Comparison of ENCODE assay signal across 9 mouse cellular contexts in the genomic region with DNA sequence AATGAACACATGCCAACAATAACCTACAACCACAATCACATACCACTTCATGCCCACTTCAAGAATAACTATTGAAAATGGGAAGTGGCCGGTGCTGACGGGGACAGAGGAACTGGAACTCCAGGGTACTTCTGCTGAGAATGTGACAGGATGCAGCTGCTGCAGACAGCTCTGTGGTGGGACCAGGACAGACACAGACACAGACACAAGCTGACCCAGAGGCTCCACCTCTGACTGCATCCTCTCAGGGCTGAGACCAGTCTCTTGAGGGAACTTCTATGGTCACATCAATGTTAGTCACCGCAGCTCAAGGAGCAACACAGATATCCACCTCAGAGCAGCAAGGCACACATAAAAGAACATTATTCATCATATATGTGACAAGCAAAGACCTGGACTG. TPM values are rescaled to one million over a fixed set of nuclear protein-coding genes. Genes with fewer than 3 reads are reported as not detected.
A peak's percentile ranks its signal among the peaks of the same experiment; 100 is the strongest.
DNase-seq lines count a peak whose midpoint lies in the region; ATAC-seq lines count a peak whose summit lies in the region.
"Had no signal": no experiment of that assay in that cellular context is flagged by ENCODE, and none has a peak within 500 bp of the region (broad histone marks: within the 10 kb centered on the region; RNA-seq: fewer than 3 reads in every experiment).

No protein-coding gene starts in this region.

- peak; percentile 41; the same call in 1 of the 2 replicates for ATAC-seq in liver, embryonic 16.5 days (ENCODE audit: low read depth)
- no peak for ATAC-seq in hindbrain, embryonic 13.5 days (ENCODE audit: low FRiP score)

- WGBS in liver, embryonic 16.5 days (ENCODE audit: insufficient replicate concordance): 13% methylated on average over 3 of the region's 3 CpGs
- 89% methylated on average over 3 of the region's 3 CpGs for WGBS in hindbrain, embryonic 13.5 days

- no peaks in the 10 kb centered on the region for H3K4me1 ChIP-seq in liver, embryonic 16.5 days (ENCODE audit: control insufficient read depth, low read depth, low read length)
- H3K4me1 ChIP-seq in hindbrain, embryonic 13.5 days (replicated peaks): no peaks in the 10 kb centered on the region
- H3K4me1 ChIP-seq: heart, embryonic 15.5 days; limb, embryonic 12.5 days had no signal

- H3K9ac ChIP-seq in liver, embryonic 16.5 days (ENCODE audit: low read depth, low read length): no peak overlapping the region
- no peak overlapping the region for H3K9ac ChIP-seq in hindbrain, embryonic 13.5 days
- H3K9ac ChIP-seq: heart, embryonic 15.5 days; limb, embryonic 12.5 days had no signal

- peak; percentile 24 to 54 for DNase-seq in left cerebral cortex, postnatal 14 days (ENCODE audit: low spot score in 2 of 2)
- DNase-seq in left cerebral cortex, adult 18-20 months (ENCODE audit: low spot score in 2 of 2): no peak
- peak; percentile 41 for DNase-seq in heart, adult 8-10 months (ENCODE audit: low spot score)
- DNase-seq in spleen, postnatal 14 days (ENCODE audit: low spot score in 2 of 2): peak; percentile 13 to 20
- no peak for DNase-seq in right cerebral cortex, postnatal 4 days

- H3K4me2 ChIP-seq in liver, embryonic 16.5 days (ENCODE audit: low read depth, low read length): no peak overlapping the region
- no peak overlapping the region for H3K4me2 ChIP-seq in hindbrain, embryonic 13.5 days
- H3K4me2 ChIP-seq: heart, embryonic 15.5 days; limb, embryonic 12.5 days had no signal

- no peak overlapping the region for H3K27ac ChIP-seq in liver, embryonic 16.5 days (ENCODE audit: low read length)
- no peak overlapping the region for H3K27ac ChIP-seq in hindbrain, embryonic 13.5 days
- H3K27ac ChIP-seq: heart, embryonic 15.5 days; limb, embryonic 12.5 days had no signal

- H3K9me3 ChIP-seq in liver, embryonic 16.5 days (replicated peaks; ENCODE audit: control insufficient read depth, low read length): no peaks in the 10 kb centered on the region
- no peaks in the 10 kb centered on the region for H3K9me3 ChIP-seq in hindbrain, embryonic 13.5 days
- H3K9me3 ChIP-seq: heart, embryonic 15.5 days; limb, embryonic 12.5 days had no signal

- H3K4me3 ChIP-seq in liver, embryonic 16.5 days (ENCODE audit: low read depth, low read length): no peak overlapping the region
- H3K4me3 ChIP-seq in hindbrain, embryonic 13.5 days: no peak overlapping the region
- H3K4me3 ChIP-seq: heart, embryonic 15.5 days; limb, embryonic 12.5 days had no signal

- intact Hi-C loops in left cerebral cortex, postnatal 14 days (cut with DNase I): no loop called here

- no peaks in the 10 kb centered on the region for H3K36me3 ChIP-seq in liver, embryonic 16.5 days (ENCODE audit: control insufficient read depth, insufficient read depth)
- H3K36me3 ChIP-seq in hindbrain, embryonic 13.5 days: no peaks in the 10 kb centered on the region
- H3K36me3 ChIP-seq: heart, embryonic 15.5 days; limb, embryonic 12.5 days had no signal

- no peaks in the 10 kb centered on the region for H3K27me3 ChIP-seq in liver, embryonic 16.5 days (ENCODE audit: control insufficient read depth, insufficient read depth, low read depth, low read length)
- no peaks in the 10 kb centered on the region for H3K27me3 ChIP-seq in hindbrain, embryonic 13.5 days
- H3K27me3 ChIP-seq: heart, embryonic 15.5 days; limb, embryonic 12.5 days had no signal

RNA-seq across cellular contexts. Expression of a gene that starts 9.4 kb away (rescaled TPM):
- 10 to 100 TPM; 30.3 to 33.2 TPM for total RNA-seq in left cerebral cortex, postnatal 14 days (2021)
- 10 to 100 TPM; 32.1 to 37.9 TPM for total RNA-seq in left cerebral cortex, adult 18-20 months (2021)
- 10 to 100 TPM in 2 of 4 experiments, 1 to 10 TPM in 2; 8.5 to 12.8 (median 10.5) TPM for total RNA-seq in heart, adult 8-10 months (2022)
- 5.8 and 6.8 TPM in 2 replicates for polyA plus RNA-seq in liver, embryonic 16.5 days (2015; fragmentation: Nextera tagmentation; extraction: Ambion mirVana)
- 37.1 and 42.0 TPM in 2 replicates for polyA plus RNA-seq in hindbrain, embryonic 13.5 days (2015; fragmentation: Nextera tagmentation; extraction: Ambion mirVana)

RNA-seq across cellular contexts. Expression of a gene that starts 16.6 kb away (rescaled TPM):
- total RNA-seq in left cerebral cortex, postnatal 14 days (2021): 10 to 100 TPM; 11.2 to 13.9 TPM
- 10 to 100 TPM in 1 of 2 experiments, 1 to 10 TPM in 1; 9.3 to 11.6 TPM for total RNA-seq in left cerebral cortex, adult 18-20 months (2021)
- under 1 TPM in 3 of 4 experiments, not detected in 1; 0.29 to 0.63 (median 0.46) TPM for total RNA-seq in heart, adult 8-10 months (2022)
- 0.72 and 0.89 TPM in 2 replicates for polyA plus RNA-seq in liver, embryonic 16.5 days (2015; fragmentation: Nextera tagmentation; extraction: Ambion mirVana)
- 2.6 and 3.2 TPM in 2 replicates for polyA plus RNA-seq in hindbrain, embryonic 13.5 days (2015; fragmentation: Nextera tagmentation; extraction: Ambion mirVana)

RNA-seq across cellular contexts. Expression of a gene that starts 57.0 kb away (rescaled TPM):
- total RNA-seq in left cerebral cortex, postnatal 14 days (2021): 10 to 100 TPM; 71.3 to 75.2 TPM
- 10 to 100 TPM; 67.1 to 71.5 TPM for total RNA-seq in left cerebral cortex, adult 18-20 months (2021)
- 10 to 100 TPM; 32.5 to 36.0 (median 34.7) TPM for total RNA-seq in heart, adult 8-10 months (2022)
- 16.7 and 17.5 TPM in 2 replicates for polyA plus RNA-seq in liver, embryonic 16.5 days (2015; fragmentation: Nextera tagmentation; extraction: Ambion mirVana)
- polyA plus RNA-seq in hindbrain, embryonic 13.5 days (2015; fragmentation: Nextera tagmentation; extraction: Ambion mirVana): 50.2 and 51.0 TPM in 2 replicates

Comparison
In these comparisons a context has a peak if more than half of its experiments do, and no peak if none do; other contexts are left out.
1. DNase-seq: peak in left cerebral cortex, postnatal 14 days (2 of 2), heart, adult 8-10 months (single experiment) and spleen, postnatal 14 days (2 of 2); none in left cerebral cortex, adult 18-20 months (0 of 2) and right cerebral cortex, postnatal 4 days (single experiment).
2. RNA of a gene that starts 16.6 kb away (total RNA-seq): 11.2 to 13.9 TPM in left cerebral cortex, postnatal 14 days and 9.3 to 11.6 TPM in left cerebral cortex, adult 18-20 months; 0.29 to 0.63 TPM in heart, adult 8-10 months; every median in the first group is over 4 times any median in the second.